Mouse (Mus musculus) embryonic fibroblast, embryonic 13.5 days (primary cell): Measurements from ENCODE around the gene Slc6a21.

Experiments
- CTCF ChIP-seq: IDR thresholded peaks from 2 replicates; pipeline ENCODE4 v1.5.1; 2011; ENCODE audit warnings: mild to moderate bottlenecking, control low read depth, low read length, moderate library complexity, borderline replicate concordance; ENCODE audit not compliant: insufficient read depth
- POLR2A ChIP-seq: IDR thresholded peaks from 2 replicates; pipeline ENCODE4 v1.6.1; 2011; ENCODE audit warnings: low read depth, mild to moderate bottlenecking, control low read depth, low read length, moderate library complexity

- TF ChIP-seq POLR2A, result no peak
- TF ChIP-seq CTCF, result no peak
Observed at GRCm38 (mm10) chr7:45312023-45312422, 34.7 kb downstream of the Slc6a21 start.
